7 mouse cellular contexts compared by ENCODE assay signal in genomic region chr5:140634798-140635722, GRCm38 (mm10).
"Had no signal": no experiment of that assay in that cellular context is flagged by ENCODE, and none has a peak within 500 bp of the region (broad histone marks: within the 10 kb centered on the region; RNA-seq: fewer than 3 reads in every experiment).

No protein-coding gene starts in this region.

- DNase-seq: kidney, adult 18-20 months; kidney, postnatal 10 days; kidney, postnatal 4 days; lung, embryonic 14.5 days; lung, postnatal 10 days; lung, postnatal 4 days; midbrain, embryonic 14.5 days had no signal
